Mouse (Mus musculus) layer of hippocampus, adult 6 months (tissue): ENCODE measurements around the gene Olfr805. TPM values are rescaled to one million over a fixed set of nuclear protein-coding genes. Genes with fewer than 3 reads are reported as not detected.

Experiments used
- long read RNA-seq, 2 experiments: library from polyadenylated mRNA; unstranded; transcript quantifications; one replicate each; pipeline ENCODE4 v2.0.0; 2019 to 2020
- microRNA-seq: library from miRNA; unstranded; fragments of <30 nt; microRNA quantifications from one replicate; pipeline ENCODE4 v1.2.0, GENCODE M21; 2020
- polyA plus RNA-seq: library from polyadenylated mRNA; unstranded; fragments of <200 nt; fragmentation: Nextera tagmentation; gene quantifications from 2 replicates; pipeline ENCODE4 v1.2.3, GENCODE M21; 2021

Gene Olfr805
- not detected in 2 replicates for polyA plus RNA-seq
- long read RNA-seq, experiment 1 = 0 reads
- long read RNA-seq, experiment 2 = 0 reads

DNA sequence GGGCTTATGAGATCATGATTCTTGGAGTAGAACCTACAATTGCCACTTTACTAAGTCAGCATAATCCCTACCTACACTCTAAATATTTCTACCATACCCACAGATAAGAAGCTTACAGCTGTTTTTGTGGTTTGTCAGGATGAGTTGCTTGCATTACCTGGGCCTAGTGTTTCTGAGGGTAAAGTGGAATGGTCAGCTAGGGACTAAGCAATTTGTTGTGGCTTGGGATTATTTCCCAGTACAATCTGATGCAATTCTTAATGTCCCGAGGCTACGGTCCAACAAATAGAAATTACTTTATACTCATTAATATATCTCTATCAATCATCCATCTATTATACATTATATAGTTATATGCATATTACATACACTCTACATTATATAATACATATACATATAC lies at the start of gene Olfr805:
Gene Olfr805, minus strand, starts transcription at position 101 of the 400 bp plus-strand sequence.

GRCm38 (mm10) chr10:129774338-129774737 lies 45.2 kb upstream of the Olfr805 start, which contains the start of gene Olfr809:
TSS of gene Olfr809 (plus strand) at chr10:129774638.

DNA sequence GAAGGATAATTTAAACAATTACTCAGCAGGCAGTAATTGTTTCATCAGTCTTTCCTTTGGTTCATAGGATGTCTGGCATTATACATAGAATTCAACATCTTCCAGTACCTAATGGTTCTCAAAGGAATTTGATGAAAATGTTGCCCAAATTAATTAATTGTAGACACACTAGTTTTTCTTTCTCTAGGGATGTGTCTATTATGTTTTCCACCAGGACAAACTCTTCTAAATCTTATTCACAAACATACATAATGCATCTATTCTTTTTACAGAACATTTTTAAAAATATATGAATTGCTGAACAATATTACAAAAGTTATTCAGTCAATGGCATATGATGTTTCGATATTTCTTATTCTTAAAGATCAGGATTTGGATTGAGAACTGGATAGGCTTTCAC lies 36.0 kb upstream of the Olfr805 start, which contains the start of gene Olfr808:
Gene Olfr808, plus strand, starts transcription at position 301 of the 400 bp plus-strand sequence.

GRCm38 (mm10) chr10:129757693-129758092 lies 28.5 kb upstream of the Olfr805 start, which contains the start of gene Olfr807:
TSS of gene Olfr807 (minus strand) at chr10:129757793.

DNA sequence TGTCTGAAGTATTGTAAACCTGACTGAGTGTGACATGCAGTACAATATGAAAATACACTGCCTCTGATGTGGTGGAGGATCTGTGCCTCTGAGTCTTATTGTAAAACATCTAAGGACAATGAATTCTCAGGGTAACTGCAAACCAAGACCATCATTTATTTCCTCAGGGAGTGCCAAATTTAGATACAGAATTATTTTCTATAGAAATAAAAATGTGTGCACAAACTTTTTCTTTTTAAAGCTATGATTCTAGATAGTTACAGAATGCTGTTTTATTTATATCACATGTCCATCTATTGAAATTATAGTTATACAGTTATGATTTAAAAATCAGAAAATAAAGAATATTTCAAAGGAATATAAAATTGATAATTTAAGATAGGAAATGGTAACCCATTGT lies 12.6 kb upstream of the Olfr805 start, which contains the start of gene Olfr806:
Gene Olfr806, minus strand, starts transcription at position 101 of the 400 bp plus-strand sequence.

DNA sequence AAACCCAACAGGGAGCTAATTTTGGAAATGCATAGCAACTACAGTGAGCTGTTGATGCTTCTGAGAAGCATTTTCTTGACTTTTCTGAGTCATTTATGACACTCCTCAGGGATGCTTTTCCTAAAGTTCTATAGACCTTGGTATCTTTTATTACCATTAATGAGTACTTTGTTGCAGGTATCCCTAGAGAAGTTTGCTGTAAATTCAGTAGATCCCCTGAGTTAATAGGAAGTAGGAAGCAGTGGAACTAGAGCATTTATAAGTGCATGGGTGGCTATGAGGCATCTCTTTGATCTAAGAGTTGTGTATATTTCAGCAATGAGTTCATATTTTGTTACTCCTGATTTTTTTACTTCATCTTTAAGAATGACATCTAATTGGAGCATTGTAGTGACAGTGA lies 26.3 kb downstream of the Olfr805 start, which contains the start of gene Olfr804:
Gene Olfr804, plus strand, starts transcription at position 301 of the 400 bp plus-strand sequence.

GRCm38 (mm10) chr10:129694186-129694585 lies 35.0 kb downstream of the Olfr805 start, which contains the start of gene Olfr803:
TSS of gene Olfr803 (minus strand) at chr10:129694286.

DNA sequence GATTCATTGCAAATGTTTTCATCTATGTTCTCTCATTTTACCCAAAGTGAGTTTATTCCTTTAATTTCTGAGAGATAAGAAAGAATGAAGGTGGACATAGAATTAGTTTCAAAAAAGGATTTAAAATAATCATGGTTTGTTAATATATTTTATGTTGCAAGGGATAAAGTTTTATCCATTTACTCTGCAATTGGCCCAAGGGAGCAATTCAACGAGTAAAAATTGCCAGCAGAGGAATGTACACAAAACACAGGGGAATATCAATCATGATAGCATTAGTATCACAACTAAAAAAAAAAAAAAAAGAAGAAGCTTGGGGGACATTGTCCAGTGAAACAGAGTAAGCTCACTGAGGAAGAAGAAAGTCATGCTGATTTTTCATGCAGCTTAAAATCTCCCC lies 41.1 kb downstream of the Olfr805 start, which contains the start of gene Olfr802:
Gene Olfr802, minus strand, starts transcription at position 101 of the 400 bp plus-strand sequence.

GRCm38 (mm10) chr10:129673765-129674164 lies 55.4 kb downstream of the Olfr805 start, which contains the start of gene Olfr801:
TSS of gene Olfr801 (minus strand) at chr10:129673865.

Small RNAs within 50 kb of the gene (microRNA-seq; reads per million reads assigned to microRNA genes)
- gene Gm24485 = not detected

Other genes with a start within 250 kb of the Olfr805 start
- not detected in 2 replicates for gene Olfr789, start 244.6 kb downstream of the Olfr805 start, polyA plus RNA-seq
- not detected in 2 replicates for gene Olfr790, start 230.9 kb downstream of the Olfr805 start, polyA plus RNA-seq
- gene Olfr791, start 207.6 kb downstream of the Olfr805 start, polyA plus RNA-seq = not detected in 2 replicates
- gene Olfr792, start 190.2 kb downstream of the Olfr805 start, polyA plus RNA-seq = not detected in 2 replicates
- gene Olfr794, start 161.7 kb downstream of the Olfr805 start, polyA plus RNA-seq = not detected in 2 replicates
- not detected in 2 replicates for gene Olfr796, start 116.8 kb downstream of the Olfr805 start, polyA plus RNA-seq
- gene Olfr798, start 101.4 kb downstream of the Olfr805 start, polyA plus RNA-seq = not detected in 2 replicates
- not detected in 2 replicates for gene Olfr799, start 91.9 kb downstream of the Olfr805 start, polyA plus RNA-seq
- gene Olfr800, start 71.7 kb downstream of the Olfr805 start, polyA plus RNA-seq = not detected in 2 replicates
- gene Olfr801, start 55.5 kb downstream of the Olfr805 start, polyA plus RNA-seq = not detected in 2 replicates
- 0.03 TPM in 1 of 2 replicates, not detected in the other for gene Olfr802, start 41.2 kb downstream of the Olfr805 start, polyA plus RNA-seq
- gene Olfr803, start 35.1 kb downstream of the Olfr805 start, polyA plus RNA-seq = not detected in 2 replicates
- not detected in 2 replicates for gene Olfr804, start 26.2 kb downstream of the Olfr805 start, polyA plus RNA-seq
- gene Olfr806, start 12.5 kb upstream of the Olfr805 start, polyA plus RNA-seq = not detected in 2 replicates
- gene Olfr807, start 28.4 kb upstream of the Olfr805 start, polyA plus RNA-seq = not detected in 2 replicates
- gene Olfr808, start 36.1 kb upstream of the Olfr805 start, polyA plus RNA-seq = not detected in 2 replicates
- not detected in 2 replicates for gene Olfr809, start 45.3 kb upstream of the Olfr805 start, polyA plus RNA-seq
- gene Olfr810, start 65.5 kb upstream of the Olfr805 start, polyA plus RNA-seq = not detected in 2 replicates
- not detected in 2 replicates for gene Olfr811, start 75.0 kb upstream of the Olfr805 start, polyA plus RNA-seq
- gene Olfr812, start 116.7 kb upstream of the Olfr805 start, polyA plus RNA-seq = not detected in 2 replicates
- not detected in 2 replicates for gene Olfr813, start 126.0 kb upstream of the Olfr805 start, polyA plus RNA-seq
- not detected in 2 replicates for gene Olfr814, start 150.5 kb upstream of the Olfr805 start, polyA plus RNA-seq
- not detected in 2 replicates for gene Olfr815, start 176.5 kb upstream of the Olfr805 start, polyA plus RNA-seq
- gene Olfr816, start 186.2 kb upstream of the Olfr805 start, polyA plus RNA-seq = not detected in 2 replicates
- gene Olfr818, start 219.7 kb upstream of the Olfr805 start, polyA plus RNA-seq = not detected in 2 replicates
- gene Olfr819, start 237.9 kb upstream of the Olfr805 start, polyA plus RNA-seq = not detected in 2 replicates
- gene Olfr247, start 246.8 kb upstream of the Olfr805 start, polyA plus RNA-seq = not detected in 2 replicates